Mouse (Mus musculus) liver, adult 2 months (tissue): Measurements from ENCODE around the gene Tmcc3.

Experiments
- CTCF ChIP-seq: fragments of 200-500 bp; IDR thresholded peaks from 2 replicates; pipeline ENCODE4 v1.5.1; 2011; ENCODE audit warnings: low read depth, low read length, control low read depth
- POLR2A ChIP-seq: fragments of 200-500 bp; IDR thresholded peaks from 2 replicates; pipeline ENCODE4 v1.6.1; 2011; ENCODE audit warnings: low read length, control low read depth; ENCODE audit not compliant: insufficient read depth; ENCODE audit errors: extremely low read depth

GRCm38 (mm10) chr10:94565410-94566221 is 253.9 kb downstream of the Tmcc3 start:
- TF ChIP-seq CTCF (no peak), POLR2A (no peak)
